Mouse (Mus musculus) forebrain, postnatal 0 days (tissue): ENCODE measurements around the gene Ppp2r1b. TPM values are rescaled to one million over a fixed set of nuclear protein-coding genes. Genes with fewer than 3 reads are reported as not detected.

Experiments
- ATAC-seq: fragments of 200-750 bp; cut with Nextera tagmentation; 2 replicates; pipeline ENCODE4 v1.8.0; 2017; ENCODE audit warnings: mild to moderate bottlenecking, moderate library complexity
- DNase-seq: peaks from one replicate; pipeline ENCODE4 v3.0.0-alpha.2; 2015
- H3K27ac ChIP-seq: fragments of 300-500 bp; sonication (generic); 2 replicates; pipeline ENCODE4 v1.5.1; 2014; ENCODE audit warnings: low read depth, mild to moderate bottlenecking, antibody characterized with exemption, low read length, moderate library complexity, mixed read lengths
- H3K27me3 ChIP-seq: fragments of 300-500 bp; sonication (generic); 2 replicates; pipeline ENCODE4 v1.6.1; 2014; ENCODE audit warnings: mild to moderate bottlenecking, low read length, mixed read lengths; ENCODE audit not compliant: insufficient read depth
- H3K36me3 ChIP-seq: fragments of 300-500 bp; sonication (generic); 2 replicates; pipeline ENCODE4 v1.6.1; 2014; ENCODE audit warnings: mild to moderate bottlenecking, moderate library complexity; ENCODE audit not compliant: insufficient read depth
- H3K4me1 ChIP-seq: fragments of 300-500 bp; sonication (generic); 2 replicates; pipeline ENCODE4 v1.6.1; 2014; ENCODE audit warnings: antibody characterized with exemption; ENCODE audit not compliant: insufficient read depth
- H3K4me2 ChIP-seq: fragments of 300-500 bp; sonication (generic); 2 replicates; pipeline ENCODE4 v1.6.1; 2014; ENCODE audit warnings: low read depth, mild to moderate bottlenecking, moderate library complexity
- H3K4me3 ChIP-seq: fragments of 300-500 bp; sonication (generic); 2 replicates; pipeline ENCODE4 v1.5.1; 2014; ENCODE audit warnings: low read depth, low read length, mixed read lengths
- H3K9ac ChIP-seq: fragments of 300-500 bp; sonication (generic); 2 replicates; pipeline ENCODE4 v1.6.1; 2014; ENCODE audit warnings: mild to moderate bottlenecking
- H3K9me3 ChIP-seq: fragments of 300-500 bp; sonication (generic); 2 replicates; pipeline ENCODE4 v1.6.1; 2016; ENCODE audit warnings: low read length
- CTCF ChIP-seq: sonication (generic); IDR thresholded peaks from 2 replicates; pipeline ENCODE4 v1.5.1; 2016; ENCODE audit warnings: antibody characterized with exemption, control low read depth, low read depth
- WGBS: fragments of 180-500 bp; shearing (Covaris S2); extraction: QIAGEN DNeasy Blood & Tissue Kit; methylation state at CpG from one replicate; pipeline ENCODE4 v1.1.7; 2014; 5-methylcytosine and 5-hydroxymethylcytosine counted together
- polyA plus RNA-seq: library from polyadenylated mRNA; unstranded; fragments of >200 nt; fragmentation: Nextera tagmentation; extraction: Ambion mirVana; gene quantifications from 2 replicates; pipeline ENCODE4 v1.2.1, GENCODE M21; 2015
- total RNA-seq: library from RNA; depleted of rRNA; stranded (reverse); fragments of >200 nt; gene quantifications from 2 replicates; pipeline ENCODE4 v1.2.3, GENCODE M21; 2014

The Ppp2r1b gene
- total and polyA plus RNA-seq, 2 experiments from 2014 or later = 26.0 to 29.8 TPM

DNA sequence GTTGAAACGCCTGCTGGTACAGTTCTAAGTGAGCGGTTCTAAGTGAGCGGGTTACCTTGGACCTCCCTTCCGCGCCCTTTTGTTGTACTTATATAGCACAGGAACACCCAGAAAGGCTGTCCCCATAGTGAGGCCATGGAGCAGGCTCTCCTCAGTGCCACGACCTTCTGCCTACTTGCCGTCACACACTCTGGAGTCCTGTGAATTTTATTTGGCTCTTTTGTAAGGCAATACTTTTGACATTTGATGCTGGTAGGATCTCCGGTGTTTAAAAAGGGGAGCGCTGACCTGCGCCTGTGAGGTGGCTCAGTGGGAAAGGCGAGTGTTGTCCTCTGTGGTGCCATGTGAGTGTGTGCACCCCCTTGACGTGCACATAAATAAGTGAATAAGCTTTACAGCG lies 36.0 kb upstream of the Ppp2r1b start:
- no peak for TF ChIP-seq CTCF
- Histone ChIP-seq H3K27me3 (no peaks in the 10 kb centered on the region), H3K4me3 (no peak overlapping the region), H3K36me3 (peaks cover 78% of the 10 kb centered on the region), H3K27ac (no peak overlapping the region), H3K9me3 (no peaks in the 10 kb centered on the region), H3K9ac (no peak overlapping the region), H3K4me1 (no peaks in the 10 kb centered on the region), H3K4me2 (no peak overlapping the region)
- ATAC-seq (no peak), DNase-seq (no peak)
- 93% methylated on average over 13 of the region's 13 CpGs for WGBS

DNA sequence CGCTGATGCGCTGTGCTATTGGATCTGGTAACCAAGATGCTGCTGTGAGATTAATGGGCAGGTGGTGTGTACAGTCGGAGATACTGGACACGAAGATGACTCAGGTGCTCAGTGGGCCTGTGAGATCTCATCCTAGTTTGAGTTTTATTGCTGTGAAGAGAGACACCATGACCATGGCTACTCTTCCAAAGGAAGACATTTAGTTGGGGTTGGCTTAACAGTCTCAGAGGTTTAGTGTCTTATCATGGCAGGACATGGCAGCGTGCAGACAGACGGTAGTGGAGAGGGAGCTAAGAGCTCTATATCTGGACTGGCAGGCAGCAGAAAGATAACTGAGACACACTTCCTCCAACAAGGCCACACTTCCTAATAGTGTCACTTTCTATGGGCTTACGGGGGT lies 33.9 kb upstream of the Ppp2r1b start:
- Histone ChIP-seq H3K27ac (no peak overlapping the region), H3K4me2 (no peak overlapping the region), H3K4me3 (no peak overlapping the region), H3K4me1 (no peaks in the 10 kb centered on the region), H3K27me3 (no peaks in the 10 kb centered on the region), H3K9ac (no peak overlapping the region), H3K9me3 (no peaks in the 10 kb centered on the region), H3K36me3 (peaks cover 60% of the 10 kb centered on the region)
- DNase-seq (no peak), ATAC-seq (no peak)
- TF ChIP-seq CTCF = no peak
- 99% methylated on average over 7 of the region's 7 CpGs for WGBS

GRCm38 (mm10) chr9:50811746-50812145 lies 33.4 kb upstream of the Ppp2r1b start:
- 87% methylated on average over 2 of the region's 2 CpGs for WGBS
- no peak for DNase-seq

DNA sequence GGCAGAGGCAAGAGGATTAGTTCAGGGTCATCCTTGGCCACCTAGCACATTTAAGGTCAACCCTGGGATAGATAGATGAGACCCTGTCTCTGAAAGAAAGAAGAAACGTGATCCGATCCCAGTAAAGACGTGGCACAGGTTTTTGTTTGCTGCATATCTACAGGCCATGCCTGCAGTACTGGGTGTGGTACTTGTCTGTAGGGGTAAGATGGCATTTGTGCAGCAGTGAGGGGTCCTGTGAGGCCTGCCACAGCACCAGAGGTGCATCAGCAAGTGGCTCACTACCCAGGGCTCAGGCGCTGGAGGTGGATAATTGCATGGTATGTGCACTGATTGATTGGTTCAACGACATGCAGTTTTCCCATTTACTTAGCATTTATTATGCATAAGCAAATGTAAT lies 31.3 kb upstream of the Ppp2r1b start:
- ATAC-seq = no peak
- no peak for TF ChIP-seq CTCF
- no peak overlapping the region for H3K9ac ChIP-seq
- no peaks in the 10 kb centered on the region for H3K4me1 ChIP-seq
- H3K27ac ChIP-seq = no peak overlapping the region
- H3K36me3 ChIP-seq = peaks cover 53% of the 10 kb centered on the region
- no peak for DNase-seq
- H3K27me3 ChIP-seq = no peaks in the 10 kb centered on the region
- no peak overlapping the region for H3K4me2 ChIP-seq
- H3K4me3 ChIP-seq = no peak overlapping the region
- WGBS = 90% methylated on average over 5 of the region's 5 CpGs
- no peaks in the 10 kb centered on the region for H3K9me3 ChIP-seq

More at GRCm38 (mm10) chr9:50811746-50812145, 33.4 kb upstream of the Ppp2r1b start:
- TF ChIP-seq CTCF = no peak
- Histone ChIP-seq H3K4me2 (no peak overlapping the region), H3K36me3 (peaks cover 58% of the 10 kb centered on the region), H3K27ac (no peak overlapping the region), H3K4me3 (no peak overlapping the region), H3K4me1 (no peaks in the 10 kb centered on the region), H3K27me3 (no peaks in the 10 kb centered on the region), H3K9me3 (no peaks in the 10 kb centered on the region), H3K9ac (no peak overlapping the region)
- no peak for ATAC-seq

DNA sequence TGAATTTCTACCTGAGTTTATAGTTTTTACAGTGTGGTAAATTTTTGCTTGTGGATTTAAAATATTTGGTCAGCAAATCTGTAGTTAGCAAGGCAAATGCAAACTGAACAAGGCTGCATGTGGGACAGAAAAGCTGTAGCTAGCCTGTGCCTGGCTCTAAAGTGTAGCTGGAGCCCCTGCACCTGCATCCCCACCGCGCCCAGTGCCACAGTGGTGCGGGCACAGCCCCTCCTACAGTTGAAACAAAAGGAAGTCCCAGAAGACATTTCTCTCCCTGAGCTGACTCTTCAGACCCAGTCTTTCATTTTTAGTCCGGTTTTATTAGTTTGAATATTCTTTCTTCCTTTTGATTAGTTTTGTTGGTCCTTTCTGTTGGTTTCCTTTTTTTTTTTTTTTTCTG lies 29.4 kb upstream of the Ppp2r1b start:
- no peak overlapping the region for H3K4me3 ChIP-seq
- no peak overlapping the region for H3K4me2 ChIP-seq
- no peak overlapping the region for H3K27ac ChIP-seq
- no peaks in the 10 kb centered on the region for H3K4me1 ChIP-seq
- TF ChIP-seq CTCF = no peak
- ATAC-seq (no peak), DNase-seq (no peak)
- WGBS = 98% methylated on average over 4 of the region's 4 CpGs
- peaks cover 44% of the 10 kb centered on the region for H3K36me3 ChIP-seq
- H3K27me3 ChIP-seq = no peaks in the 10 kb centered on the region
- no peak overlapping the region for H3K9ac ChIP-seq
- H3K9me3 ChIP-seq = no peaks in the 10 kb centered on the region

GRCm38 (mm10) chr9:50816512-50816911 lies 28.6 kb upstream of the Ppp2r1b start:
- no peak for ATAC-seq
- Histone ChIP-seq H3K27ac (no peak overlapping the region), H3K9me3 (no peaks in the 10 kb centered on the region), H3K9ac (no peak overlapping the region), H3K36me3 (peaks cover 40% of the 10 kb centered on the region), H3K27me3 (no peaks in the 10 kb centered on the region), H3K4me3 (no peak overlapping the region), H3K4me1 (no peaks in the 10 kb centered on the region), H3K4me2 (no peak overlapping the region)
- DNase-seq = no peak
- TF ChIP-seq CTCF = no peak
- WGBS = 98% methylated on average over 1 of the region's 1 CpGs

GRCm38 (mm10) chr9:50818050-50818449 lies 27.1 kb upstream of the Ppp2r1b start:
- WGBS = 95% methylated on average over 6 of the region's 6 CpGs
- no peak for TF ChIP-seq CTCF
- Histone ChIP-seq H3K4me3 (no peak overlapping the region), H3K36me3 (peaks cover 40% of the 10 kb centered on the region), H3K9me3 (no peaks in the 10 kb centered on the region), H3K4me2 (no peak overlapping the region), H3K9ac (no peak overlapping the region), H3K27me3 (no peaks in the 10 kb centered on the region), H3K27ac (no peak overlapping the region), H3K4me1 (no peaks in the 10 kb centered on the region)
- DNase-seq (no peak), ATAC-seq (no peak)

- Histone ChIP-seq H3K27ac (no peak overlapping the region), H3K9ac (no peak overlapping the region), H3K9me3 (no peaks in the 10 kb centered on the region), H3K4me2 (no peak overlapping the region), H3K4me1 (no peaks in the 10 kb centered on the region), H3K36me3 (peaks cover 42% of the 10 kb centered on the region), H3K4me3 (no peak overlapping the region), H3K27me3 (no peaks in the 10 kb centered on the region)
- ATAC-seq (no peak), DNase-seq (peak; percentile 9)
- TF ChIP-seq CTCF = no peak
- 77% methylated on average over 6 of the region's 6 CpGs for WGBS
Observed at GRCm38 (mm10) chr9:50819716-50820115, 25.4 kb upstream of the Ppp2r1b start.
